Mouse (Mus musculus) embryonic facial prominence, embryonic 12.5 days (tissue): ENCODE data around the gene Gm11733. TPM values are rescaled to one million over a fixed set of nuclear protein-coding genes. Genes with fewer than 3 reads are reported as not detected.
"Not testable (repeated sequence)": the region's sequence is repeated elsewhere in the genome, so short reads cannot be mapped to it uniquely, and the experiment has no call there.

Experiments
- ATAC-seq: fragments of 200-750 bp; cut with Nextera tagmentation; 2 replicates; pipeline ENCODE4 v1.8.0; 2017; ENCODE audit not compliant: insufficient number of reproducible peaks, insufficient read depth, low FRiP score, low TSS enrichment
- H3K27ac ChIP-seq: fragments of 300-500 bp; sonication (generic); 2 replicates; pipeline ENCODE4 v1.5.1; 2016; ENCODE audit warnings: mild to moderate bottlenecking
- H3K27me3 ChIP-seq: fragments of 300-500 bp; sonication (generic); 2 replicates; pipeline ENCODE4 v1.6.1; 2016; ENCODE audit warnings: mild to moderate bottlenecking, moderate library complexity
- H3K36me3 ChIP-seq: fragments of 300-500 bp; sonication (generic); 2 replicates; pipeline ENCODE4 v1.6.1; 2016; ENCODE audit warnings: mild to moderate bottlenecking
- H3K4me1 ChIP-seq: fragments of 300-500 bp; sonication (generic); 2 replicates; pipeline ENCODE4 v1.6.1; 2016
- H3K4me2 ChIP-seq: fragments of 300-500 bp; sonication (generic); replicated peaks from 2 replicates; pipeline ENCODE4 v1.6.1; 2016; ENCODE audit warnings: mild to moderate bottlenecking, moderate library complexity
- H3K4me3 ChIP-seq: fragments of 300-500 bp; sonication (generic); 2 replicates; pipeline ENCODE4 v1.5.1; 2016; ENCODE audit warnings: mild to moderate bottlenecking
- H3K9ac ChIP-seq: fragments of 300-500 bp; sonication (generic); 2 replicates; pipeline ENCODE4 v1.6.1; 2016; ENCODE audit warnings: mild to moderate bottlenecking, moderate library complexity
- H3K9me3 ChIP-seq: fragments of 300-500 bp; sonication (generic); 2 replicates; pipeline ENCODE4 v1.6.1; 2016; ENCODE audit warnings: mild to moderate bottlenecking, moderate library complexity
- WGBS: fragments of 180-500 bp; shearing (Covaris S2); methylation state at CpG from one replicate; pipeline ENCODE4 v1.1.7; 2016; 5-methylcytosine and 5-hydroxymethylcytosine counted together
- polyA plus RNA-seq: library from polyadenylated mRNA; unstranded; fragments of >200 nt; fragmentation: Nextera tagmentation; extraction: Ambion mirVana; gene quantifications from 2 replicates; pipeline ENCODE4 v1.2.1, GENCODE M21; 2016

The Gm11733 gene
- not detected in 2 replicates for polyA plus RNA-seq

GRCm38 (mm10) chr11:117484198-117484597, at the start of gene Gm11733:
TSS of gene Gm11733 (plus strand) at chr11:117484368.
- 23% methylated on average over 12 of the region's 12 CpGs for WGBS
- H3K4me3 ChIP-seq = no peak within 1 kb of the TSS

DNA sequence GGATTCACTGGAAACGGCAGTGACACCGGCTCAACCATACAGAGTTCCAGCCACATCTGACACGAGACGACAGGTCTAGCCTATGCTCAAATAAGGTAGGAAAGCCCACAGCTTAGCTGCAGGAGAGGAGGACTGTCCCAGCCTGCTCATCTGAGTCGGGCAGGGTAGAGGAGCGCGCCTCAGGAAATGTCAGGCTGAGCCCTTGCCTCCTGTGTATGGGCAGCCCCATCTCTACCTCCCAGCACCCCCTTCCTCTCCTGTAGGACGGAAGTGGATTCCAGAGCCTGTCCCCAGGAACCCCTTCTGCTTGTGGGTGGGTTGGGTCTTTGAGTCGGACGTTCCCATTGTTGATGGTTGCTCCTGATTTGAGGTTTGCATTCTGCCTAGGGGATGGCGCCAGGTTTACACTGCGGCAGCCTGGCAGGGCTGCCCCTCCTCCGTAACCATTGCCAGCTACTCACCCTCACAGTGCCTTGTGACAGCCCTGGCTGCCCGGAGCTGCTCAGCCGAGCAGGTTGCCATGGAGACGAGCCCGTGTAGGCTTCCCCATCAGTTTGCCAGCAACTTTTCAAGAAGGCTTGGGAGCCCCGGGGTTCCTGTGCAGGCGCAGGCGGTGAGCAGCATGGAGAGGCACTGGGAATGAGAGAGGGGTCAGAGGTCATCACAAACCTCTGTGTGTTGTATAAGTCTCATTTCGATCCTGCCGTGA, 47.6 kb upstream of the Gm11733 start:
- 21% methylated on average over 22 of the region's 22 CpGs for WGBS
- Histone ChIP-seq H3K4me3 (no peak overlapping the region), H3K36me3 (no peaks in the 10 kb centered on the region), H3K9me3 (no peaks in the 10 kb centered on the region), H3K27ac (no peak overlapping the region), H3K9ac (no peak overlapping the region), H3K4me1 (peaks cover 31% of the 10 kb centered on the region), H3K4me2 (peak overlapping the region; percentile 10; the same call in 1 of the 2 replicates), H3K27me3 (peaks cover 11% of the 10 kb centered on the region)
- peak; percentile 58; the same call in 1 of the 2 replicates for ATAC-seq

More at GRCm38 (mm10) chr11:117484198-117484597, at the start of gene Gm11733:
- H3K4me2 ChIP-seq = peak within 1 kb of the TSS; percentile 62
- H3K9ac ChIP-seq = no peak within 1 kb of the TSS
- H3K36me3 ChIP-seq = no peaks in the 10 kb centered on the region
- peak within 1 kb of the TSS; percentile 91 for H3K27ac ChIP-seq
- no peak for ATAC-seq
- H3K4me1 ChIP-seq = peaks cover 50% of the 10 kb centered on the region
- H3K9me3 ChIP-seq = no peaks in the 10 kb centered on the region
- H3K27me3 ChIP-seq = no peaks in the 10 kb centered on the region

DNA sequence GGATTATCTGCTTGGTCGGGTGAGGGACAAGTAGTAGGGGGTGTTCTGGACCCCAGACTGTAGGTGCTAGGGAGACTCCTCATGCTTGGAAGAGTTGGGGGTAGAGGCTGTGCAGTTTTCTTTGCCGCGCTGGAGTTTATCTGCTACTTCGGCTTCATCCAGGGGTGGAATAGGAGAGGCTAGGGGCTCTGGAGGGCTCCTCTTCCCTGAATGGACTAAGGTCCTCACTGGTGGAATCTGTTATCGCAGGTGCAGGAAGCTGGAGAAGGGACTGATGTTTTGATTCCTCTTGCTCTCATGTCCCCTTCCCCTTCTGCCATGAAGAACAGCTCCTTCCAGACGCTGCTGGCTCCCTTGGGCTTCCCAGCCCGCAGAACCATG, 47.1 kb upstream of the Gm11733 start:
- peaks cover 12% of the 10 kb centered on the region for H3K27me3 ChIP-seq
- no peak for ATAC-seq
- no peak overlapping the region for H3K9ac ChIP-seq
- no peak overlapping the region for H3K4me3 ChIP-seq
- no peak overlapping the region for H3K27ac ChIP-seq
- 20% methylated on average over 7 of the region's 7 CpGs for WGBS
- no peaks in the 10 kb centered on the region for H3K36me3 ChIP-seq
- H3K9me3 ChIP-seq = no peaks in the 10 kb centered on the region
- H3K4me1 ChIP-seq = peaks cover 36% of the 10 kb centered on the region
- peak overlapping the region; percentile 10; the same call in 1 of the 2 replicates for H3K4me2 ChIP-seq

GRCm38 (mm10) chr11:117438363-117438762, 45.8 kb upstream of the Gm11733 start:
- Histone ChIP-seq H3K4me3 (no peak overlapping the region), H3K9ac (no peak overlapping the region), H3K27ac (no peak overlapping the region), H3K9me3 (no peaks in the 10 kb centered on the region), H3K36me3 (no peaks in the 10 kb centered on the region), H3K4me2 (no peak overlapping the region), H3K4me1 (peaks cover 36% of the 10 kb centered on the region), H3K27me3 (peaks cover 12% of the 10 kb centered on the region)
- no peak for ATAC-seq
- 36% methylated on average over 6 of the region's 6 CpGs for WGBS

DNA sequence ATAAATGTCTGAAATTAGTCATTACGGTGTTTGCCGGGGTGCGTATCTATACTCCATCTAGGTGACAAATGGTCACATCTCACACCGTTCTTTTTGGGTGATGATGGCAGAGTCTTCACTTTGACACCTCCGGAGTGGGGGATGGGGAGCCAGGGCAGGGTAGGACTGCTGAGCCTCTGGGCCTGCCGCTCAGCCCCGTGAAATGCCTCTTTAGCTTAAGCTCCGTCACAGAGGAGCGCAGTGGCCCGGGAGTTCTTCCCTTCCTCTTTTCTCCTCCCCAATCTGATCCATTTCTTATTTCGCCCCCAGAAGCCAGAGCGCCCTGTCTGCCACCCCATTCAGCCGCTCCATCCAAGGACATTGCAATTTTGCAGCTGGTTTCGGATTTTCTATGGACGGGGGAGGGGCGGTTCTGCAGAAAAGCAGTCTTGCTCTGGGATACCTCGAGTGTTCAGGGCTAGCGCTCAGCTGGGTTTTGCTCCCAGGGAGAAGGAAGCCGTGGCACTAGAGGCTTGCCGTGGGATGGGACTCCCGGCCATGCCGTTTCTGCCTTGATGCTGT, 43.2 kb upstream of the Gm11733 start:
- Histone ChIP-seq H3K36me3 (no peaks in the 10 kb centered on the region), H3K9me3 (no peaks in the 10 kb centered on the region), H3K4me3 (0 out of 2 replicates have a peak overlapping the region, but pooled peaks have one; percentile 4), H3K4me1 (peaks cover 40% of the 10 kb centered on the region), H3K4me2 (peak overlapping the region; percentile 38), H3K27ac (no peak overlapping the region), H3K27me3 (peaks cover 12% of the 10 kb centered on the region), H3K9ac (peak overlapping the region; percentile 25; the same call in 1 of the 2 replicates)
- 12% methylated on average over 22 of the region's 22 CpGs for WGBS
- ATAC-seq = no peak

- Histone ChIP-seq H3K27ac (no peak overlapping the region), H3K4me3 (no peak overlapping the region), H3K36me3 (no peaks in the 10 kb centered on the region), H3K9me3 (no peaks in the 10 kb centered on the region), H3K27me3 (peaks cover 12% of the 10 kb centered on the region), H3K4me2 (no peak overlapping the region), H3K9ac (no peak overlapping the region), H3K4me1 (peaks cover 18% of the 10 kb centered on the region)
- ATAC-seq = no peak
- WGBS = 78% methylated on average over 2 of the region's 2 CpGs
These were observed 40.1 kb upstream of the Gm11733 start for GRCm38 (mm10) chr11:117444090-117444489.

DNA sequence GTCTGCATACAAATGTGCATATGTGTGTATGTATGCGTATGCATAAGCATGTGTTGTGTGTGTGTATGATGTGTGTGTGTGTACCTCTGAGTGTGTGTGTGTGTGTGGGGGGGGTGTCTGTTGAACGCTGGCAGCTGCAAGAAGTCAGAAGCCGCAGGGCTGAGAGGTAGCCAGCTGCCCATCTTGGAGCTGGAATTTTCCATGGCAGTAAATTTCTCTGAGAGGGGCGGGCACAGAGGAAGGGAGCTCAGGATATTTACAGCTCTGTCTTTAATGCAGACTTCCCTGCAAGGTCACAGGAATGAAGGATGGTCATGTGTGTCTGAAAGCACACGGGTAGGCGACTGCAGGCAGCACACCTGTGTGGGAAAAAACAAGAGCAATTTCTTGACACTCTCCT, 38.5 kb upstream of the Gm11733 start:
- Histone ChIP-seq H3K9ac (no peak overlapping the region), H3K27ac (no peak overlapping the region), H3K27me3 (peaks cover 4% of the 10 kb centered on the region; the same call in 1 of the 2 replicates), H3K9me3 (no peaks in the 10 kb centered on the region), H3K36me3 (no peaks in the 10 kb centered on the region), H3K4me1 (peaks cover 17% of the 10 kb centered on the region), H3K4me3 (no peak overlapping the region), H3K4me2 (no peak overlapping the region)
- WGBS = 52% methylated on average over 6 of the region's 6 CpGs
- no peak for ATAC-seq

DNA sequence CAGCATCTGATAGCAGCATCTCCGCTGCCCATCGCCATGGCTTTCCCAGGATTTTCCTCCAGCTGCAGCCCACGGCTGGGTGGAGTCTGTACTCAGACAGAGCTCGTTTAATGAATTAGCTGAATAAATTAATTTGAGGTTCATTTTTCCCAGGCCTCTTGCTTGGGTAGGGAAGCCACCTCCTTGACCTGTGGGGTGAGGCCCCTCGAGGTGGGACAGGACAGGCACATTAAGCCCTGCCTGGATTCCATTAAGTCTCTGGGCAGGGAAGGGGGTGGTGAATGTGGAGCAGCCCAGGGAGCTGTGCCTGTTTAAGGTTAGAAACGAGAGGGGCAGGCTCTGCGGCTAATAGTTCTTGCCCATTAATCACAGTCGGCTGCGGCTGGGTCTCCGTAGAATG, 30.1 kb upstream of the Gm11733 start:
- WGBS = 10% methylated on average over 10 of the region's 10 CpGs
- H3K36me3 ChIP-seq = no peaks in the 10 kb centered on the region
- peaks cover 21% of the 10 kb centered on the region for H3K27me3 ChIP-seq
- H3K4me1 ChIP-seq = peaks cover 22% of the 10 kb centered on the region
- H3K27ac ChIP-seq = peak overlapping the region; percentile 69
- H3K4me2 ChIP-seq = no peak overlapping the region; the same call in 1 of the 2 replicates
- ATAC-seq = no peak
- H3K9me3 ChIP-seq = no peaks in the 10 kb centered on the region
- H3K9ac ChIP-seq = no peak overlapping the region
- no peak overlapping the region for H3K4me3 ChIP-seq

DNA sequence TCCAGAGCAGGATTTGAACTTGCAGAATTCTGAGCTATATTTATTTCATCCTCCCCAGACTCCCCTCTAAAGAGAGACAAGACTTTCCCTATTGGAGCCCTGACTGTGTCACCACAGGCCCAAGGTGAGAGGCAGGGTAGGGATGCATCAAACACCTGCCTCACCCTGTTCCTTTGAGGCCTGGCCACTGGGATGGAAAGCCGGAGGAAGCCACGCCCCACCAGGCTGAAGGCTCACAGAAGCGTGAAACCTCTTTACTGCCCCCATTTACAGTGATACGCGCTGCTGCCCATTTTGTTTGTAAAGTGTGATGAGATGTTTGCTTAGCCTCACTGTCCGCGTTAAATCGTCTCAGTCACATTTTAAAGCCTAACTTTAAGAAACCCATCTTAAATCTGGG, 25.0 kb upstream of the Gm11733 start:
- H3K9me3 ChIP-seq = no peaks in the 10 kb centered on the region
- WGBS = 3% methylated on average over 8 of the region's 8 CpGs
- no peak overlapping the region for H3K4me2 ChIP-seq
- H3K4me3 ChIP-seq = no peak overlapping the region
- no peak overlapping the region for H3K27ac ChIP-seq
- peaks cover 25% of the 10 kb centered on the region for H3K27me3 ChIP-seq
- ATAC-seq = no peak
- H3K36me3 ChIP-seq = no peaks in the 10 kb centered on the region
- H3K9ac ChIP-seq = no peak overlapping the region
- H3K4me1 ChIP-seq = peaks cover 34% of the 10 kb centered on the region

GRCm38 (mm10) chr11:117462202-117462864, 21.8 kb upstream of the Gm11733 start:
- Histone ChIP-seq H3K27me3 (peaks cover 19% of the 10 kb centered on the region), H3K9ac (peak overlapping the region; percentile 37; the same call in 1 of the 2 replicates), H3K4me1 (peaks cover 36% of the 10 kb centered on the region), H3K36me3 (no peaks in the 10 kb centered on the region), H3K27ac (peak overlapping the region; percentile 61), H3K4me2 (peak overlapping the region; percentile 32), H3K4me3 (no peak overlapping the region), H3K9me3 (no peaks in the 10 kb centered on the region)
- 11% methylated on average over 16 of the region's 16 CpGs for WGBS
- no peak for ATAC-seq

DNA sequence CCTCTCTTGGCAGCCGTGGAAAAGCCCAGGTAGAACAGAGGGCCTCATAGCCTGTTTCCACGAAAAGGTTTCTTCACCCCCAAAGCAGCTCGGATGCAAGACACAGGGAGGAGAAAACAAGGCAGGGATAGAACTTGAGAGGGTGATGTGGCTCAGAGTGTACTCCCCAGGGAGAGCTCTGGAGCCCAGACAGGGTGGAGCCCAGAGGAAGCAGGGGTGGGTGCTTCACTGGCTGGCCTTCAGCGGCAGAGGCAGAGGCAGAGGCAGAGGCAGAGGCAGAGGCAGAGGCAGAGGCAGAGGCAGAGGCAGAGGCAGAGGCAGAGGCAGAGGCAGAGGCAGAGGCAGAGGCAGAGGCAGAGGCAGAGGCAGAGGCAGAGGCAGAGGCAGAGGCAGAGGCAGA, 20.8 kb upstream of the Gm11733 start:
- not testable (repeated sequence) for H3K4me3 ChIP-seq, ATAC-seq, H3K36me3 ChIP-seq, H3K9ac ChIP-seq, H3K9me3 ChIP-seq, H3K4me2 ChIP-seq
- peaks cover 18% of the 10 kb centered on the region for H3K27me3 ChIP-seq
- 76% methylated on average over 4 of the region's 4 CpGs for WGBS
- peak overlapping the region; percentile 61; the same call in 1 of the 2 replicates for H3K27ac ChIP-seq
- H3K4me1 ChIP-seq = peaks cover 40% of the 10 kb centered on the region
